Mouse (Mus musculus) liver (tissue): ENCODE results near the gene 4933416C03Rik.

Experiments
- DNase-seq: peaks from one replicate; pipeline ENCODE4 v3.0.0-alpha.2; 2020; ENCODE audit warnings: mixed read lengths

The 4933416C03Rik gene

GRCm38 (mm10) chr10:116078636-116079035, 35.1 kb downstream of the 4933416C03Rik start:
- no peak for DNase-seq

GRCm38 (mm10) chr10:116075954-116076353, 37.8 kb downstream of the 4933416C03Rik start:
- DNase-seq: no peak
